Mouse (Mus musculus): ENCODE data around the gene Hoxa9. TPM values are rescaled to one million over a fixed set of nuclear protein-coding genes. Genes with fewer than 3 reads are reported as not detected.

Gene Hoxa9
- polyA plus RNA-seq, 1 experiment from 2014 or later, result 0.33 TPM

DNA sequence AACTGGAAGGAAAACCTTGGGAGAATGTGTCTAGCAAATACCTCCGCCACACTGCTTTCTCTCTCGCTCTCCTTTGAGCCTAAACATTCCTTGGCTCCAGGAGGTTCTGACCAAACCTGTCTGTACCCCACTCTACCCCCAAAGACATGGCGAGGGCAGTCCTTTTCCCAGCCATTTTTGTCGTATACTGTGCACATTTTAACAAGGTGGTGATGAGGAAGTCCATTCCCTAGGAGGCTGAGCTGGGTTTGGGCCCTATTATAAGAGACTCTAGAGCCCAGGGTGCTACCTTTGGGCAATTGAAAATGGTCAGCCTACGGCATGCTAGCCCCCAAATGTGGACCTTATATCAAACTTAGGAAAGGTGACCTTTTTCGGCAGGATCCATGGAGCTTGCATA, 5.0 kb upstream of the Hoxa9 start:
- ATAC-seq (ENCODE audit: low read depth) (no peak), DNase-seq (ENCODE audit: low spot score) (no peak)
- Histone ChIP-seq H3K4me3 (ENCODE audit: low read depth, low read length) (no peak overlapping the region), H3K4me2 (ENCODE audit: low read depth, low read length) (no peak overlapping the region), H3K27ac (replicated peaks; ENCODE audit: low read depth, low read length) (no peak overlapping the region), H3K4me1 (ENCODE audit: control insufficient read depth, insufficient read depth, low read length) (no peaks in the 10 kb centered on the region), H3K9me3 (ENCODE audit: control insufficient read depth, low read length) (no peaks in the 10 kb centered on the region), H3K27me3 (replicated peaks; ENCODE audit: control insufficient read depth, insufficient read depth, low read length) (peaks cover 97% of the 10 kb centered on the region), H3K9ac (ENCODE audit: low read depth, low read length) (no peak overlapping the region), H3K36me3 (ENCODE audit: control insufficient read depth, insufficient read depth, low read length) (no peaks in the 10 kb centered on the region)
- 11% methylated on average over 6 of the region's 6 CpGs for WGBS

DNA sequence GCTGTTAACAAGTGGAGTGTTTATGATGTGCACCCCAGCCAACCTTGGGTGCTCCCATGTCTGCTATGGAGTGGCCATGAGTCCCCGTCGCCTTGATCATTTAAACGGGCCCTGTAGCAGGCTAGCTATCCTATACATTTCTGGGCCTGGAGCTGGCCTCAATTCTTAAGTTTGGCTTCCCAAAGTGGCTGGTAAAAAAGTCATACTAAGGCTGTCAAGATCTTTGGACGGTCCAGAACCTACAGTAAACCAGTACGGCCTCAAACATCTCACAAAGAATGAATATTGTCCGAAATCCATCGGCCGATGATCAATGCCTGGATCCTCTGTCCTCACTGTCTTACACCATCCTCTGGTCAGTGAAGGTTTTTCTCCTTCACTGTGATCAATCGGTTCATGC, 4.4 kb upstream of the Hoxa9 start:
- Histone ChIP-seq H3K4me2 (ENCODE audit: low read depth, low read length) (no peak overlapping the region), H3K27ac (replicated peaks; ENCODE audit: low read depth, low read length) (no peak overlapping the region), H3K27me3 (replicated peaks; ENCODE audit: control insufficient read depth, insufficient read depth, low read length) (peaks cover 97% of the 10 kb centered on the region), H3K9me3 (ENCODE audit: control insufficient read depth, low read length) (no peaks in the 10 kb centered on the region), H3K4me1 (ENCODE audit: control insufficient read depth, insufficient read depth, low read length) (no peaks in the 10 kb centered on the region), H3K36me3 (ENCODE audit: control insufficient read depth, insufficient read depth, low read length) (no peaks in the 10 kb centered on the region), H3K4me3 (ENCODE audit: low read depth, low read length) (no peak overlapping the region), H3K9ac (ENCODE audit: low read depth, low read length) (no peak overlapping the region)
- ATAC-seq (ENCODE audit: low read depth) (no peak), DNase-seq (ENCODE audit: low spot score) (no peak)
- 28% methylated on average over 9 of the region's 9 CpGs for WGBS

DNA sequence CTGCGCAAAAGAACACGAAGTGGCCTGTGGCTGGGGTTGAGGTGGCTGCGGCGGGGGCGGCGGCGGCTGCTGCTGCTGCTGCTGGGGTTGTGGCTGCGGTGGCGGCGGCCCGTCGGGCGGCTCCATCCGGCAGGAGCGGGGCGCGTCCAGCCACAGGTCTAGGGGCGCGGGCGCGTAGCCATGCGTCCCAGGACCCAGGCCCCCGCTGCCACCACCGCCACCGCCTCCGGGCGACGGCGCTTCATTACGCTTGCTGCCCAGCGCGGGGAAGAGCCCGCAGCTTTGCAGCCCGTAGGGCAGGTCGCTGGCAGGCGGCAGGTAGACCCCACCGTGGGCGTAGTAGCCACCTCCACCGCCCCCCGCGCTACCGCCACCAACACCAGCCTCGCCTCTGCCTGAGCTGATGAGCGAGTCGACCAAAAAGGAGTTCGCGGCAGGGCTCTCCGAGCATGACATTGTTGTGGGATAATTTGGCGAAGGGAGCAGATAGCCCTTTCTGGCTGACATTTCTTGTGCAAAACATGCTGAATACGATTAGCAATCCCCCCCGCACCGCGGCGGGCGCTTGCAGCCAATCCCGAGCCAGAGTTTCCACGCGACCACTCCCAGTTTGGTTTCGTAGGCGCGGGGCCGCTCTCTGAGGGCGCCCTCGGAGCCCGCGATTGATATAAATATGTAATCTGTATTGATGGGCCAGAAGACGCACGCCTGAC, 3.7 kb upstream of the Hoxa9 start:
- no peak overlapping the region for H3K9ac ChIP-seq (ENCODE audit: low read depth, low read length)

DNA sequence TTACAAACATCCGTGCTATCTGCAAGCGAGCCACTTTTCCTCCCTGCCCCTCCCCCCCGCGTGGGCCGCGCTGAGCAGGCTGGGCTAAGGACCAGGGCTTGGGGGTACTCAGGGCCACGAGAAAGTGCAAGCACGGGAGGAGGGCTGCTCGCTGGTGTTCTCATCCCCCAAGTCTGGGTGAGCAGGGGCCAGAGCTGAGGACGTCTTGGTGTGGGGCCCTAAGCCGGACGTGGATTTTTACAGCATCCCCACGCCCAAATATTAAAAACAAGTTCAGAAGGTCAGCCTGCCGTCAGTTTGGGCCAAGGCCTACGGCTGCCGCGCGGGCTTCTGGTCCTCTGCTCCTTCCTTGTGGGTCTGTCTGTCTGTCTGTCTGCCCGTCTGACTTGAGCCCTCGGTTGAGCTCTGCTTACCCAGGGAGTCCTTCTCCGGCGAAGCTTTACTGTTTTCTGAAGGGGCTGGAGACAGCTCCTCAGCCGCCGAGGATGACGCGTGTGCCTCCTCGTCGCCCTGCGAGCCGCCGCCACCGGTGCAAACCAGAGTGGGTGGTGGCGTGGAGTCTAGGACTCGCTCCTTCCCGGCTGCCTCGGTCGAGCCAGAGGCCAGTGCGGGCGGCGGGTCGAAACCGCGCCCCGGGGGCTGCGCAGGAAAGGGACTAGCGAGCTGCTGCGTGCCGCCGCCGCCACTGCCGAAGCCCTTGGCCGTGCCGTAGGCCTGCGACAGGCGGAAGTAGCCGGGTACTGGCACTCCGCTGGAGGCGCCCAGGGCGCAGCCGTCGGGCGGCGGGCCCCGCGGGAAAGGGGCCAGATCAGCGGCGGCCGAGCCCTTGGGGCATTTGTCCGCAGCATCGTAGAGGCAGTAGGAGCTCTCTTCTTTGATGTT, 2.9 kb upstream of the Hoxa9 start:
- ATAC-seq (ENCODE audit: low read depth) (no peak), DNase-seq (ENCODE audit: low spot score) (no peak)
- no peak overlapping the region; the same call in 1 of the 2 replicates for H3K4me2 ChIP-seq (ENCODE audit: low read depth, low read length)
- 1% methylated on average over 51 of the region's 70 CpGs for WGBS
- H3K4me3 ChIP-seq (ENCODE audit: low read depth, low read length), result peak overlapping the region; percentile 5; the same call in 1 of the 2 replicates
- no peaks in the 10 kb centered on the region for H3K36me3 ChIP-seq (ENCODE audit: control insufficient read depth, insufficient read depth, low read length)
- H3K9ac ChIP-seq (ENCODE audit: low read depth, low read length), result no peak overlapping the region
- no peaks in the 10 kb centered on the region for H3K9me3 ChIP-seq (ENCODE audit: control insufficient read depth, low read length)
- H3K27me3 ChIP-seq (replicated peaks; ENCODE audit: control insufficient read depth, insufficient read depth, low read length), result peaks cover 99% of the 10 kb centered on the region
- no peaks in the 10 kb centered on the region for H3K4me1 ChIP-seq (ENCODE audit: control insufficient read depth, insufficient read depth, low read length)
- H3K27ac ChIP-seq (replicated peaks; ENCODE audit: low read depth, low read length), result no peak overlapping the region

More for the DNA sequence above, 3.7 kb upstream of the Hoxa9 start:
- Histone ChIP-seq H3K27ac (replicated peaks; ENCODE audit: low read depth, low read length) (no peak overlapping the region), H3K36me3 (ENCODE audit: control insufficient read depth, insufficient read depth, low read length) (no peaks in the 10 kb centered on the region), H3K4me1 (ENCODE audit: control insufficient read depth, insufficient read depth, low read length) (no peaks in the 10 kb centered on the region), H3K4me3 (ENCODE audit: low read depth, low read length) (peak overlapping the region; percentile 5; the same call in 1 of the 2 replicates), H3K9me3 (ENCODE audit: control insufficient read depth, low read length) (no peaks in the 10 kb centered on the region), H3K27me3 (replicated peaks; ENCODE audit: control insufficient read depth, insufficient read depth, low read length) (peaks cover 97% of the 10 kb centered on the region), H3K4me2 (ENCODE audit: low read depth, low read length) (no peak overlapping the region)
- 3% methylated on average over 34 of the region's 68 CpGs for WGBS
- DNase-seq (ENCODE audit: low spot score), result no peak
- no peak for ATAC-seq (ENCODE audit: low read depth)

DNA sequence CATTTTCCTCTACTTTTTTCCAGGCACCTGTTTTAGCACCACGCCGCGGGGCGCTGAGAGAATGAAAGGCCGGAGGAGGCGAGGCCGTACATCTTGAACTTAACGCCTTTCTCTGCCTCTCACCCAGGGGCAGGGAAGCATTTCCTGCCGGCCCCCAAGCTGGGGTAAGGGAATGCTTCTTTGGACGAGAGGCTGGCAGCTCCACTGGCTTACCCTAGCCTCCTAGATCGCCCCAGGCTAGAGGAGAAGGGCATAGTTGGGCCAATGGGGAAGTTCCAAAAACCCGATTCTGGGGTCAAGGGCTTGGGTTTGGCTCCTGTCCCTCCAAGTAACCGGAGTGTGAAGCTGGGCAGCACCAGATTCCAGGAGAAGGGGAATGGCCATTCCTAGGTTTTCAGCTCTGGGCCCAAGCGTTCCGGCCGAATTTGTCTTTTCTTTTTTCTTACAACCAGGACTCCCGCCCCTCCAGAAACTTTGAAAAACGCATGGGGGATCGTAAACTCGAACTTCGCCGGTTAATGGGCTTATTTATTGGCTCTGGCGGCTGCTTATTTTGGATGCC, 2.2 kb upstream of the Hoxa9 start:
- no peak overlapping the region for H3K4me3 ChIP-seq (ENCODE audit: low read depth, low read length)
- ATAC-seq (ENCODE audit: low read depth) (no peak), DNase-seq (ENCODE audit: low spot score) (no peak)
- no peak overlapping the region for H3K27ac ChIP-seq (replicated peaks; ENCODE audit: low read depth, low read length)
- H3K9ac ChIP-seq (ENCODE audit: low read depth, low read length), result no peak overlapping the region
- H3K27me3 ChIP-seq (replicated peaks; ENCODE audit: control insufficient read depth, insufficient read depth, low read length), result peaks cover 98% of the 10 kb centered on the region
- WGBS, result 2% methylated on average over 23 of the region's 23 CpGs
- H3K4me2 ChIP-seq (ENCODE audit: low read depth, low read length), result no peak overlapping the region
- no peaks in the 10 kb centered on the region for H3K36me3 ChIP-seq (ENCODE audit: control insufficient read depth, insufficient read depth, low read length)
- no peaks in the 10 kb centered on the region for H3K4me1 ChIP-seq (ENCODE audit: control insufficient read depth, insufficient read depth, low read length)
- H3K9me3 ChIP-seq (ENCODE audit: control insufficient read depth, low read length), result no peaks in the 10 kb centered on the region

DNA sequence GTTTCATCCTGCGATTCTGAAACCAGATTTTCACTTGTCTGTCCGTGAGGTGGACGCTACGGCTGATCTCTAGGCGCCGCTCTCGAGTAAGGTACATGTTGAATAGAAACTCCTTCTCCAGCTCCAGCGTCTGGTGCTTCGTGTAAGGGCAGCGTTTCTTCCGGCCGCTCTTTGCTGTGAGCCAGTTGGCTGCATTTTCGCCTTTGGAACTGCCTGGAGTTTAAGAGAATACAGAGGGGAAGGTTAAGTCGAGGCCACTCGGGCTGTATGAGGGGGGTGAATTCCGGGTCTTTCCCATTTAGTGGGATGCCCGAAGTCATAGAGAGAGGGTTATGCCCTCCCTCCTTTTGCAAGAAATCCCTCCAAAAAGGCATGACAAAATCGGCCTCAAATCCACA, 1.7 kb upstream of the Hoxa9 start:
- no peak for ATAC-seq (ENCODE audit: low read depth)
- Histone ChIP-seq H3K27ac (replicated peaks; ENCODE audit: low read depth, low read length) (no peak overlapping the region), H3K4me3 (ENCODE audit: low read depth, low read length) (no peak overlapping the region), H3K4me1 (ENCODE audit: control insufficient read depth, insufficient read depth, low read length) (no peaks in the 10 kb centered on the region), H3K9ac (ENCODE audit: low read depth, low read length) (no peak overlapping the region), H3K9me3 (ENCODE audit: control insufficient read depth, low read length) (no peaks in the 10 kb centered on the region), H3K4me2 (ENCODE audit: low read depth, low read length) (no peak overlapping the region), H3K27me3 (replicated peaks; ENCODE audit: control insufficient read depth, insufficient read depth, low read length) (peaks cover 98% of the 10 kb centered on the region), H3K36me3 (ENCODE audit: control insufficient read depth, insufficient read depth, low read length) (no peaks in the 10 kb centered on the region)
- peak; percentile 38 for DNase-seq (ENCODE audit: low spot score)
- under 1% methylated on average over 18 of the region's 18 CpGs for WGBS

DNA sequence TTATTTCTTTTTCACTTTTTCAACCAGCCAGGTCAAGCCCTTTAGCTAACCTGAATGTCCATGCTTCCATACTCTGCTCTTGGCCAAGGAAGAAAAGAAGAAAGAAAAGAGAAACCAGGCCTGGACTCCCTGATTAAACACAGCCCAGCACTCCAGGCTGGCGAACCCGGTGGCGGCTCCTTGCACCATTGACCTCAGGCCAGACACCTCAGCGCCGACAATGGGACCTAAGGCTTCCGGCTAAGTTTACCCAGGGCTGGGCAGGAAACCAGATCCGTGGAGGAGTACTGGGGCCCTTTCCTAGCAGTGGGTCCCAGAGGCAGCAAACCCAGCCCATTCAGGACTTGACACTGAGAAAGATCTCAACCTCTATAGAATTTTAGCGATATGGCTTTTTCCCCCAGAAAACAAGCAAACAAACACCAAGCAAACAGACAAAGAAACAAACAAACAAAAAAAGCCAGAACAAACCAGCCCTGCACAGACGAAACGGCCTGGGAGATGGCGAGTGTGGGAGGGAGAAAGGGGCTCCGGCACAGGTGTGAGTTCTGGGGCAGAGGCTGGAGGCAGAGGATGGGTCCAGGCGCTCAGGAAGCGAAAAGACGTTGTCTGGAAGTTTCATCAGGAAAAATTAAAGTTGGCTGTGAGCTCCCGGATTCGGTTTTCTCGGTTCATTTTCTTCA, 1.1 kb upstream of the Hoxa9 start:
- WGBS, result 1% methylated on average over 18 of the region's 18 CpGs
- H3K4me1 ChIP-seq (ENCODE audit: control insufficient read depth, insufficient read depth, low read length), result no peaks in the 10 kb centered on the region
- no peak overlapping the region for H3K27ac ChIP-seq (replicated peaks; ENCODE audit: low read depth, low read length)
- H3K4me2 ChIP-seq (ENCODE audit: low read depth, low read length), result no peak overlapping the region
- H3K9ac ChIP-seq (ENCODE audit: low read depth, low read length), result no peak overlapping the region
- peaks cover 98% of the 10 kb centered on the region for H3K27me3 ChIP-seq (replicated peaks; ENCODE audit: control insufficient read depth, insufficient read depth, low read length)
- no peaks in the 10 kb centered on the region for H3K36me3 ChIP-seq (ENCODE audit: control insufficient read depth, insufficient read depth, low read length)
- H3K4me3 ChIP-seq (ENCODE audit: low read depth, low read length), result no peak overlapping the region
- no peaks in the 10 kb centered on the region for H3K9me3 ChIP-seq (ENCODE audit: control insufficient read depth, low read length)
- no peak for DNase-seq (ENCODE audit: low spot score)
- ATAC-seq (ENCODE audit: low read depth), result no peak
